Mouse (Mus musculus): ENCODE measurements around the gene Hibadh. TPM values are rescaled to one million over a fixed set of nuclear protein-coding genes. Genes with fewer than 3 reads are reported as not detected.

Hibadh gene
- polyA plus RNA-seq, 1 experiment from 2014 or later, result 49.3 TPM

- Histone ChIP-seq H3K36me3 (ENCODE audit: control insufficient read depth, insufficient read depth, low read length) (no peaks in the 10 kb centered on the region), H3K4me2 (no peak overlapping the region), H3K9ac (ENCODE audit: low read length) (no peak overlapping the region), H3K27ac (ENCODE audit: low read depth, low read length) (no peak overlapping the region), H3K9me3 (ENCODE audit: control insufficient read depth, low read length) (no peaks in the 10 kb centered on the region), H3K27me3 (ENCODE audit: control insufficient read depth, insufficient read depth, low read length) (no peaks in the 10 kb centered on the region), H3K4me3 (ENCODE audit: low read depth, low read length) (no peak overlapping the region), H3K4me1 (ENCODE audit: control insufficient read depth, insufficient read depth, low read length) (no peaks in the 10 kb centered on the region)
- DNase-seq (ENCODE audit: low spot score, missing footprints) (no peak), ATAC-seq (ENCODE audit: low FRiP score) (no peak)
- 68% methylated on average over 4 of the region's 4 CpGs for WGBS
Measured at GRCm38 (mm10) chr6:52601117-52601516, 39.1 kb downstream of the Hibadh start.

DNA sequence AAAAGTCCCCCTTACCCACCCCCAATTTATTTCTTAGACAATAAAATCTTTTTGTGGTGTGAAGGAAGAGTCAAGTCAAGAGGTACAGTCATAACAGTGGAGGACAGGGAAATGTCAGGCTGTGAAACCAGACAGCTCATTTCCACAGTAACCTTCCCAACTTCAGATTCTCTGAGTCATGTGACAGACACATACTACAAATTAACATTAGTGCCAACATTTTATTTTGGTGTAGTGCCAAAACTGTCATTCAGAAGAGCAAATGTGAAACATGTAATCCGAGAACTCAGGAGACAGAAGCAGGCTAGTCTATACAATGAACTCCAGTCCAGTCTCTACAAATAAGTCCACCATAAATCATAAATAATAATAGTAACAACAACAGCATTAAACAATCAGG lies 45.4 kb downstream of the Hibadh start:
- Histone ChIP-seq H3K4me3 (ENCODE audit: low read depth, low read length) (no peak overlapping the region), H3K36me3 (ENCODE audit: control insufficient read depth, insufficient read depth, low read length) (no peaks in the 10 kb centered on the region), H3K4me2 (no peak overlapping the region), H3K27me3 (ENCODE audit: control insufficient read depth, insufficient read depth, low read length) (no peaks in the 10 kb centered on the region), H3K9me3 (ENCODE audit: control insufficient read depth, low read length) (no peaks in the 10 kb centered on the region), H3K27ac (ENCODE audit: low read depth, low read length) (no peak overlapping the region), H3K4me1 (ENCODE audit: control insufficient read depth, insufficient read depth, low read length) (no peaks in the 10 kb centered on the region), H3K9ac (ENCODE audit: low read length) (no peak overlapping the region)
- DNase-seq (ENCODE audit: low spot score, missing footprints) (no peak), ATAC-seq (ENCODE audit: low FRiP score) (no peak)
- 88% methylated on average over 1 of the region's 1 CpGs for WGBS

DNA sequence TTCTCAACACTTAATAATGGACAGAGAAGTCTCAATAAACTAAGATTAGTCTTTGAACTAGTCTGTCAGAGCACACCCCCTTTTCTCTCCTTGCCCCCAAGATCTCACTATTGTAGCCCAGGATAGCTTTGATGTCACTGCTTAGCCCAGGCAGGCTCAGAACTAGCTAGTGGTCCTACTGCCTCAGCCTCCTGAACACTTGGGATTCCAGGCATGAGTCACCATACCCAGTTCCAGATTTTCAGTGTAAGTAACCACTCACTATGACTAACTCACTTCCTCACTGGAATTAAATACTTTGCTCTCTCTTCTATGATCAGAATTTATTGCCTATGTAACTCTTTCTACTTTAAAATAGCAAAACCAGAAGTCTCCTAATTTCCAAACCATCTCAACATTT lies 53.6 kb downstream of the Hibadh start:
- H3K4me3 ChIP-seq (ENCODE audit: low read depth, low read length), result no peak overlapping the region
- ATAC-seq (ENCODE audit: low FRiP score), result no peak
- peak; percentile 66 for DNase-seq (ENCODE audit: low spot score, missing footprints)
- no peak overlapping the region for H3K9ac ChIP-seq (ENCODE audit: low read length)
- no peaks in the 10 kb centered on the region for H3K36me3 ChIP-seq (ENCODE audit: control insufficient read depth, insufficient read depth, low read length)
- no peaks in the 10 kb centered on the region for H3K9me3 ChIP-seq (ENCODE audit: control insufficient read depth, low read length)
- peaks cover 10% of the 10 kb centered on the region for H3K4me1 ChIP-seq (ENCODE audit: control insufficient read depth, insufficient read depth, low read length)
- no peak overlapping the region for H3K27ac ChIP-seq (ENCODE audit: low read depth, low read length)
- H3K4me2 ChIP-seq, result no peak overlapping the region
- H3K27me3 ChIP-seq (ENCODE audit: control insufficient read depth, insufficient read depth, low read length), result no peaks in the 10 kb centered on the region

DNA sequence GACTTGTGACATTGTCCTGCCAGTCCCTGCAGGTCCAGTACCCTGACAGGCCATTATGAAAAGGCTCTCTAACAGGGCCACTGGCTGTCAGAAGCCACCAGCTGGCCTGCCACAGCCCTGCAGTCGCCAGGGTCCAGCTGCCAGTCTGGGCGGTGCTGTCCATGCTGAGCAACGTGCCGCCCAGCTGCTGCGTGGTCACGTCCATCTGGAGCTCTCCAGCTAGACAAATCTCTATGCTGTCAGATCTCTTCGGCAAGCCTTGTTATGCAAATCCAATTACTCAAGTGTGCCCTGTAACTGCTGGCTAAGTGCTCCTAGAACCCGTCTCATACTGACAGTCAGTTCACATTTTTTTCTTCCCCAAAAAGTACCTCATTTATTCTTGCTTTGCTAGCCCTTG lies 55.8 kb downstream of the Hibadh start:
- 5% methylated on average over 8 of the region's 8 CpGs for WGBS
- ATAC-seq (ENCODE audit: low FRiP score) (peak; percentile 95), DNase-seq (ENCODE audit: low spot score, missing footprints) (peak; percentile 93)
- no peaks in the 10 kb centered on the region for H3K36me3 ChIP-seq (ENCODE audit: control insufficient read depth, insufficient read depth, low read length)
- peaks cover 10% of the 10 kb centered on the region for H3K4me1 ChIP-seq (ENCODE audit: control insufficient read depth, insufficient read depth, low read length)
- no peaks in the 10 kb centered on the region for H3K9me3 ChIP-seq (ENCODE audit: control insufficient read depth, low read length)
- no peak overlapping the region for H3K4me3 ChIP-seq (ENCODE audit: low read depth, low read length)
- no peak overlapping the region for H3K9ac ChIP-seq (ENCODE audit: low read length)
- H3K4me2 ChIP-seq, result no peak overlapping the region
- no peaks in the 10 kb centered on the region for H3K27me3 ChIP-seq (ENCODE audit: control insufficient read depth, insufficient read depth, low read length)
- H3K27ac ChIP-seq (ENCODE audit: low read depth, low read length), result peak overlapping the region; percentile 69

DNA sequence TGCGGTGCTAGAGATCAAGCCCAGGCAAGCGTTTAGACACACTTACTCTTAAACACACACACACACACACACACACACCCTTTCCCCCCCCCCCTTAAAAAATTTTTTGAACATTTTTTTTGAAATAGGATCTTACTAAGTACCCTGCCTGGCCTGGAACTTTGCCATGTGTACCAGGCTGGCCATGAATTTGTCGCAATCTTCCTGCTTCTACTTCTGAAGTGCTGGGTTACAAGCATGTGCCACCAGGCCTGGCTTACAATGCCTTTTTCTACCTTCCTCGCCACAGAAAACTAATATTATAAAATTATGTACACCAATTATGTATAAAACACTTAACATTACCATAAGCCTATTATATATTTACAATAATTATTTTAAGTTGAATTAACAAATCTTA lies 59.1 kb downstream of the Hibadh start:
- Histone ChIP-seq H3K27ac (ENCODE audit: low read depth, low read length) (no peak overlapping the region), H3K27me3 (ENCODE audit: control insufficient read depth, insufficient read depth, low read length) (no peaks in the 10 kb centered on the region), H3K4me1 (ENCODE audit: control insufficient read depth, insufficient read depth, low read length) (peaks cover 10% of the 10 kb centered on the region), H3K9ac (ENCODE audit: low read length) (no peak overlapping the region), H3K4me2 (no peak overlapping the region), H3K9me3 (ENCODE audit: control insufficient read depth, low read length) (no peaks in the 10 kb centered on the region), H3K36me3 (ENCODE audit: control insufficient read depth, insufficient read depth, low read length) (no peaks in the 10 kb centered on the region), H3K4me3 (ENCODE audit: low read depth, low read length) (no peak overlapping the region)
- ATAC-seq (ENCODE audit: low FRiP score) (no peak), DNase-seq (ENCODE audit: low spot score, missing footprints) (peak; percentile 81)
- 92% methylated on average over 4 of the region's 4 CpGs for WGBS

GRCm38 (mm10) chr6:52578322-52578721 lies 61.9 kb downstream of the Hibadh start:
- no peak overlapping the region for H3K27ac ChIP-seq (ENCODE audit: low read depth, low read length)
- H3K27me3 ChIP-seq (ENCODE audit: control insufficient read depth, insufficient read depth, low read length), result no peaks in the 10 kb centered on the region
- H3K4me3 ChIP-seq (ENCODE audit: low read depth, low read length), result no peak overlapping the region
- H3K9me3 ChIP-seq (ENCODE audit: control insufficient read depth, low read length), result no peaks in the 10 kb centered on the region
- no peak overlapping the region for H3K4me2 ChIP-seq
- no peak overlapping the region for H3K9ac ChIP-seq (ENCODE audit: low read length)
- no peaks in the 10 kb centered on the region for H3K36me3 ChIP-seq (ENCODE audit: control insufficient read depth, insufficient read depth, low read length)
- no peaks in the 10 kb centered on the region for H3K4me1 ChIP-seq (ENCODE audit: control insufficient read depth, insufficient read depth, low read length)
- no peak for ATAC-seq (ENCODE audit: low FRiP score)
- 65% methylated on average over 2 of the region's 2 CpGs for WGBS
- no peak for DNase-seq (ENCODE audit: low spot score, missing footprints)

DNA sequence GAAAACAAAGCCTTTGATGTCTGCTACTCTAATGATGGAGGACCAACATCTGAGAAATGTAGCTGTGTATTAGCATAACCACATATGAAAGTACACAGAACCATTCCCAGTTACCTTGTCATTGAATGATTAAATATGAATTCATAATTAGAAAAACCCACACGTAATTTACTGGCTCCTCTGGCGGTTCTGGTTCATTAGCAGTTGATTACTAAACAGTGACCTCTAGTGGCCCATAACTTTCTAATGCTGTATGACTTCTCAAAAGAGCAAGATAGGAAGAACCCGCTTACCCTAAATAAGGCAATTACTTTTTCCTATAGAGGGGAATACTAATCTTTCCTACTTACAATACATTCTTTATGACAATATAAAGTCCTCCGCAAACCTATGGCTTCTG lies 62.9 kb downstream of the Hibadh start:
- Histone ChIP-seq H3K9ac (ENCODE audit: low read length) (no peak overlapping the region), H3K4me1 (ENCODE audit: control insufficient read depth, insufficient read depth, low read length) (no peaks in the 10 kb centered on the region), H3K9me3 (ENCODE audit: control insufficient read depth, low read length) (no peaks in the 10 kb centered on the region), H3K27me3 (ENCODE audit: control insufficient read depth, insufficient read depth, low read length) (no peaks in the 10 kb centered on the region), H3K36me3 (ENCODE audit: control insufficient read depth, insufficient read depth, low read length) (no peaks in the 10 kb centered on the region), H3K27ac (ENCODE audit: low read depth, low read length) (no peak overlapping the region), H3K4me2 (no peak overlapping the region), H3K4me3 (ENCODE audit: low read depth, low read length) (no peak overlapping the region)
- ATAC-seq (ENCODE audit: low FRiP score) (no peak), DNase-seq (ENCODE audit: low spot score, missing footprints) (no peak)
- WGBS, result 44% methylated on average over 4 of the region's 4 CpGs

- Histone ChIP-seq H3K27me3 (ENCODE audit: control insufficient read depth, insufficient read depth, low read length) (no peaks in the 10 kb centered on the region), H3K27ac (ENCODE audit: low read depth, low read length) (peak overlapping the region; percentile 22; the same call in 1 of the 2 replicates), H3K4me1 (ENCODE audit: control insufficient read depth, insufficient read depth, low read length) (no peaks in the 10 kb centered on the region), H3K9ac (ENCODE audit: low read length) (no peak overlapping the region), H3K4me2 (no peak overlapping the region), H3K36me3 (ENCODE audit: control insufficient read depth, insufficient read depth, low read length) (no peaks in the 10 kb centered on the region), H3K4me3 (ENCODE audit: low read depth, low read length) (no peak overlapping the region), H3K9me3 (ENCODE audit: control insufficient read depth, low read length) (no peaks in the 10 kb centered on the region)
- WGBS, result 80% methylated on average over 6 of the region's 6 CpGs
- DNase-seq (ENCODE audit: low spot score, missing footprints) (no peak), ATAC-seq (ENCODE audit: low FRiP score) (no peak)
Measured at GRCm38 (mm10) chr6:52568706-52569105, 71.5 kb downstream of the Hibadh start.

DNA sequence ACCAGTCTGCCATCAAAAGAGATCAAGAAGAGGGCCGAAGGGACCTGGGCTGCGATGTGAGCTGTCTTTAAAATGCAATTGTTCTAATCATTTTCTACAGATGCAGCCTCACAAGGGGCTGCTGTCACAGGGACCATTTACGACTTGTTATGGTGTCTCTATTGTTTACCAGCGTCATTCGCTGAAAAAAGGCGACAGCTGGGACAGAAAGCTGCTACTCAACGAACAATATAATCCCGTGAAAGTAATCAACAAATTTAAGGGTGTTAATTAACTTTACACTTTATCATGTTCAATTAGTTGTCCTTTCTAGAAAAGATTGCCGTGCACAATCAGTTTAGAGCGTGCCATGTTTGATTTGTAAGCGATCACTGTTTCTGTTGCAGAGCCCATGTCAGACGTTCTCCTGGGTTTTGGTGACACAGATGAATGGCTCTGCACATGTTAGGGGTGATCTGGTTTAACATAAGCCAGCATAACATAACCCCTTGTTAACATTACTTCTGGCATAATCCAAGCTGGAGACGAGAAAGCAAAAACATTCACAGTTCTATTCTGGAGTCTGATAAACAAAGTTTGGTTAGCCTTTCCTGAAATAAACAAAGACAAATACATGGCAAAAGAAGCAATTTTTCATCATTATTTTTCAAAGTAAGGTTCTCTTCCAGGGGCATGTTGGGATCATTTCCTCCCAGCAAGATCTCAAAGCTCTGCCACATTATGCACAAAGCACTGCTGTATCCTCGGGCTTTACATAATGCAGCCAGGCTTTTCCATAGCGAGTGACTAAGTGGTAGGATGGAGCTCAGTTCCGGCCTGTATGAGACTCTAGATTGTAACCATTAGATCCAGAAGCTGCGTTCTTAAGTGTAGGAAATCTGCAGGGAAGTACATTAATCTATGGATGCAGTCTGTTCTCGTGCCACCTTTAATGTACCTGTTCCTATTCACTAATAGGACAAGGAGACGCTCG lies 72.6 kb downstream of the Hibadh start:
- no peak overlapping the region for H3K4me3 ChIP-seq (ENCODE audit: low read depth, low read length)
- peak overlapping the region; percentile 35; the same call in 1 of the 2 replicates for H3K27ac ChIP-seq (ENCODE audit: low read depth, low read length)
- H3K9ac ChIP-seq (ENCODE audit: low read length), result no peak overlapping the region
- no peak for DNase-seq (ENCODE audit: low spot score, missing footprints)
- 65% methylated on average over 20 of the region's 20 CpGs for WGBS
- no peaks in the 10 kb centered on the region for H3K4me1 ChIP-seq (ENCODE audit: control insufficient read depth, insufficient read depth, low read length)
- no peak for ATAC-seq (ENCODE audit: low FRiP score)
- H3K9me3 ChIP-seq (ENCODE audit: control insufficient read depth, low read length), result no peaks in the 10 kb centered on the region
- H3K4me2 ChIP-seq, result no peak overlapping the region
- no peaks in the 10 kb centered on the region for H3K36me3 ChIP-seq (ENCODE audit: control insufficient read depth, insufficient read depth, low read length)
- H3K27me3 ChIP-seq (ENCODE audit: control insufficient read depth, insufficient read depth, low read length), result no peaks in the 10 kb centered on the region

All from midbrain, embryonic 11.5 days (tissue).